Mouse (Mus musculus): Measurements from ENCODE around the gene Sept11. TPM values are rescaled to one million over a fixed set of nuclear protein-coding genes. Genes with fewer than 3 reads are reported as not detected.

The Sept11 gene
- polyA plus RNA-seq, 1 experiment, result 29.8 TPM

GRCm38 (mm10) chr5:93152451-93152850 is 59.2 kb downstream of the Sept11 start:
- Histone ChIP-seq H3K4me1 (peaks cover 84% of the 10 kb centered on the region), H3K27me3 (replicated peaks) (no peaks in the 10 kb centered on the region), H3K4me3 (replicated peaks) (peak overlapping the region; percentile 84), H3K36me3 (replicated peaks; ENCODE audit: low read length) (peaks cover 85% of the 10 kb centered on the region), H3K9me3 (no peaks in the 10 kb centered on the region)
- TF ChIP-seq FLI1 (IDR thresholded peaks at IDR 0.05; ENCODE audit: low read length) (no peak), GATA1 (IDR thresholded peaks at IDR 0.05; ENCODE audit: borderline replicate concordance, low read length) (no peak)

GRCm38 (mm10) chr5:93154401-93154800 is 61.2 kb downstream of the Sept11 start:
- Histone ChIP-seq H3K9me3 (peaks cover 9% of the 10 kb centered on the region), H3K4me3 (replicated peaks) (no peak overlapping the region), H3K27me3 (replicated peaks) (no peaks in the 10 kb centered on the region), H3K4me1 (peaks cover 78% of the 10 kb centered on the region), H3K36me3 (replicated peaks; ENCODE audit: low read length) (peaks cover 86% of the 10 kb centered on the region)
- TF ChIP-seq FLI1 (IDR thresholded peaks at IDR 0.05; ENCODE audit: low read length) (no peak), GATA1 (IDR thresholded peaks at IDR 0.05; ENCODE audit: borderline replicate concordance, low read length) (no peak)

DNA sequence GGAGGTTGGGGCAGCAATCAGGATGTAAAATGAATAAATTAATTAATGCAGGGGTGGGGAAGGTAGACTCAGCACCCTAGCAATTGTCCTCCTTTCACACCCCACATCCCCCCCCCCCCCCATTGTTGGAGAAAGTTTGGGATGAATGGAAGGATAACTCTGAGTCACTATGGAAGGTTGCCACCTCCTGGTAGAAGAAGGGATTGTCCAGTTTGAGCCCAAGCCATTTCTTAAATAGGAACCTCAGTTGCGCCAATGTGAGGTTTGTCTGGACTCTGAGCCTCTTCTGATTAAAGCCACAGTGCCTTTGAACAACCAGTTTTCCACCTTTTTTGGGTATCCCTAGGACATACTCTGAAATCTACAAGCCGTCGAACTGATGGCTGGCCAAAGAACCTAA is 70.3 kb downstream of the Sept11 start:
- H3K9me3 ChIP-seq, result no peaks in the 10 kb centered on the region
- no peak overlapping the region for H3K4me3 ChIP-seq (replicated peaks)
- peaks cover 45% of the 10 kb centered on the region for H3K4me1 ChIP-seq
- TF ChIP-seq FLI1 (IDR thresholded peaks at IDR 0.05; ENCODE audit: low read length) (no peak), GATA1 (IDR thresholded peaks at IDR 0.05; ENCODE audit: borderline replicate concordance, low read length) (no peak)
- H3K27me3 ChIP-seq (replicated peaks), result no peaks in the 10 kb centered on the region
- H3K36me3 ChIP-seq (replicated peaks; ENCODE audit: low read length), result peaks cover 100% of the 10 kb centered on the region

DNA sequence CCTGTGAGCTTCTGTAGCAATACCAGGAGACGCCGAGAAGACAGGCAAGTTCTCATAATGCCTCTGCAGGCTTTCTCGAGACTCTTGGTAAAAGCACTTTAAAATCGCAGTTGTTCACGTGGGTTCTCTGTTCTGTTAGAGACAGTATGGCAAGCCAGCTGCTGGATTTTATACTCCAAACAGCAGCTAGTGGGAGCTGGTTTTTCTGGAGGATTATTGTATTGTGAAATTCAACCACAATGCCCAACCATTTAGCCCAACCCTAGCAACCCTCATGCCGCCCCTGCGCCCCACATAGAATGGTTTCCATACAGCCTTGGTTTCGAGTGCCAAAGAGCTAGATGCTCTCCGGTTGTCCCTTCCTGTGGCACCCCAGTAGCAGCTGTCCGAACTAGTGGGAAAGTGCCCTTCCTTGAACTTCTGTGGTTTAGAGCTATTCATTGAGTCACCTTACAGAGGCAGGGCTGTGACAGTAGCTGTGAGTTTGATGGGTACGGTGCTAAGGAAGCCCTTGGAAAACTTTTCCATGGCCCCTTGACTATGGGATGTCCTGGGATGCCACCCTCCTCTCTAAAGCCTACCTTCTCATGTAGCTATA is 74.8 kb downstream of the Sept11 start:
- peaks cover 98% of the 10 kb centered on the region for H3K36me3 ChIP-seq (replicated peaks; ENCODE audit: low read length)
- TF ChIP-seq FLI1 (IDR thresholded peaks at IDR 0.05; ENCODE audit: low read length), result no peak
- TF ChIP-seq GATA1 (IDR thresholded peaks at IDR 0.05; ENCODE audit: borderline replicate concordance, low read length), result no peak
- H3K4me3 ChIP-seq (replicated peaks), result no peak overlapping the region
- no peaks in the 10 kb centered on the region for H3K27me3 ChIP-seq (replicated peaks)
- H3K4me1 ChIP-seq, result peaks cover 20% of the 10 kb centered on the region
- no peaks in the 10 kb centered on the region for H3K9me3 ChIP-seq

DNA sequence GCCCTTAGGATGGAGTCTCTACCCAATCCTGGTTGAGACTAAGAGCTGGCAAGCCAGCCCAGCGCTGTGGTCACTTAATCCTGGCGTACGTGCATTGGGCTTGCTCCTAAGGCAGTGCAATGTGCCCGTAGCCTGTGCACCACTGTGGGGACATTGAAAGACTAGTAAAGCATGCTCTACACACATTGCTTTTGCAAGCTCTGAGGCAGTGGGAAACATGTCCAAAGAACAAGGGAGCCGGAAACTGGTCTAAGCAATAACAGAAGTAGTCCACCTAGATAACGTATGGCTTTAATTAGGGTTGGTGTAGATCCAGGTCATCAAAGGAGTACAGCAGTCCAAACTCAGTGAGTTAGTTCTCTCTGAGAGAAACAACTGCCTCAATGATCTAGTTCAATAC is 75.4 kb downstream of the Sept11 start:
- Histone ChIP-seq H3K36me3 (replicated peaks; ENCODE audit: low read length) (peaks cover 98% of the 10 kb centered on the region), H3K9me3 (no peaks in the 10 kb centered on the region), H3K4me1 (peaks cover 17% of the 10 kb centered on the region), H3K4me3 (replicated peaks) (no peak overlapping the region), H3K27me3 (replicated peaks) (no peaks in the 10 kb centered on the region)
- no peak for TF ChIP-seq FLI1 (IDR thresholded peaks at IDR 0.05; ENCODE audit: low read length)
- no peak for TF ChIP-seq GATA1 (IDR thresholded peaks at IDR 0.05; ENCODE audit: borderline replicate concordance, low read length)

DNA sequence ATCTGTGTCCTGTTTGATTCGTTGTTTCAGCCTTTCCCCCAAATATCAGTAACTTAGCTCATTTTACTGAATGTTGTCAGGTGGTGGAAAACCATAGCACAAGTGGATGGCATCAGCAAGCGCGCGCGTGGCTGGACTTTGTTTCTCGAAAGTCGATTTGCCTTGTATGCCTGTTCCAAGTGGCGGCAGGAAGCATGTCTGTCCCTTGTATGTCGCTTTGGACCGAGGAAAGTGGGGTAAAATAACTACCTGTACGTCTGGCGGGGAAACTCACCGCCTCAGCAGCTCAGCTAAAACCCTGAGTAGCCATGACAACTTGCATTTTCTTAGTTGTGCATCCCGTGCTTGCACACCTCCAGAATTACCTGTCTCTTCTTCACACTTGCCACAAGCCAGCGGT is 78.2 kb downstream of the Sept11 start:
- Histone ChIP-seq H3K4me1 (peaks cover 9% of the 10 kb centered on the region), H3K9me3 (no peaks in the 10 kb centered on the region), H3K4me3 (replicated peaks) (no peak overlapping the region), H3K36me3 (replicated peaks; ENCODE audit: low read length) (peaks cover 98% of the 10 kb centered on the region), H3K27me3 (replicated peaks) (no peaks in the 10 kb centered on the region)
- TF ChIP-seq FLI1 (IDR thresholded peaks at IDR 0.05; ENCODE audit: low read length) (no peak), GATA1 (IDR thresholded peaks at IDR 0.05; ENCODE audit: borderline replicate concordance, low read length) (no peak)

GRCm38 (mm10) chr5:93172536-93172935 is 79.3 kb downstream of the Sept11 start:
- no peaks in the 10 kb centered on the region for H3K27me3 ChIP-seq (replicated peaks)
- TF ChIP-seq GATA1 (IDR thresholded peaks at IDR 0.05; ENCODE audit: borderline replicate concordance, low read length), result no peak
- no peak for TF ChIP-seq FLI1 (IDR thresholded peaks at IDR 0.05; ENCODE audit: low read length)
- peaks cover 9% of the 10 kb centered on the region for H3K4me1 ChIP-seq
- H3K4me3 ChIP-seq (replicated peaks), result no peak overlapping the region
- H3K9me3 ChIP-seq, result no peaks in the 10 kb centered on the region
- peaks cover 98% of the 10 kb centered on the region for H3K36me3 ChIP-seq (replicated peaks; ENCODE audit: low read length)

- H3K4me1 ChIP-seq, result peaks cover 17% of the 10 kb centered on the region
- TF ChIP-seq GATA1 (IDR thresholded peaks at IDR 0.05; ENCODE audit: borderline replicate concordance, low read length) (no peak), FLI1 (IDR thresholded peaks at IDR 0.05; ENCODE audit: low read length) (no peak)
- H3K27me3 ChIP-seq (replicated peaks), result no peaks in the 10 kb centered on the region
- no peaks in the 10 kb centered on the region for H3K9me3 ChIP-seq
- no peak overlapping the region for H3K4me3 ChIP-seq (replicated peaks)
- peaks cover 98% of the 10 kb centered on the region for H3K36me3 ChIP-seq (replicated peaks; ENCODE audit: low read length)
Measured at GRCm38 (mm10) chr5:93174675-93175074, 81.4 kb downstream of the Sept11 start.

- Histone ChIP-seq H3K4me3 (replicated peaks) (no peak overlapping the region), H3K27me3 (replicated peaks) (no peaks in the 10 kb centered on the region), H3K9me3 (no peaks in the 10 kb centered on the region), H3K36me3 (replicated peaks; ENCODE audit: low read length) (peaks cover 88% of the 10 kb centered on the region), H3K4me1 (peaks cover 15% of the 10 kb centered on the region; the same call in 1 of the 2 replicates)
- TF ChIP-seq FLI1 (IDR thresholded peaks at IDR 0.05; ENCODE audit: low read length), result no peak
- no peak for TF ChIP-seq GATA1 (IDR thresholded peaks at IDR 0.05; ENCODE audit: borderline replicate concordance, low read length)
Measured at GRCm38 (mm10) chr5:93178616-93179015, 85.4 kb downstream of the Sept11 start.

DNA sequence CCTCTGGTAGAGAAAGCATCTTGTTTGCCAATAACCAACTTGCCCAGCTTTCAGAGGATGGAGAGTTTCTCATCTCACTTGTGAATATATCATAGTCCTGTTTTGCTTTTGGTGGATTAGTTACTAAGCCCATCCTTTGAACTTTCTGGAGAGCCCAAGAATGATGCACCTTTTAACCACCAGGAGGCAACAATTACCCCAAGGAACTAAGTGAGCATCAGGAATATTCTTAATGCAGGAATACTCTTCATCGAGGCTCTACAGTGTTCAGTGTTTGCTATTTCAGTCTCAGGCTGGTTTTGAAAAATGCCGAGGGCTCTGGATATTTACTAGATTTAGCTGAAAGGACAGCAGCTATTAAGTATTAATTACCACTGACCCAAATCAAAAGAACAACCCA is 87.0 kb downstream of the Sept11 start:
- Histone ChIP-seq H3K9me3 (no peaks in the 10 kb centered on the region), H3K36me3 (replicated peaks; ENCODE audit: low read length) (peaks cover 88% of the 10 kb centered on the region), H3K4me3 (replicated peaks) (no peak overlapping the region), H3K4me1 (peaks cover 16% of the 10 kb centered on the region; the same call in 1 of the 2 replicates), H3K27me3 (replicated peaks) (no peaks in the 10 kb centered on the region)
- TF ChIP-seq FLI1 (IDR thresholded peaks at IDR 0.05; ENCODE audit: low read length), result no peak
- no peak for TF ChIP-seq GATA1 (IDR thresholded peaks at IDR 0.05; ENCODE audit: borderline replicate concordance, low read length)
